Mouse (Mus musculus) lung, embryonic 14.5 days (tissue): ENCODE results near the gene Rbm45. TPM values are rescaled to one million over a fixed set of nuclear protein-coding genes. Genes with fewer than 3 reads are reported as not detected.
A peak's percentile ranks its signal among the peaks of the same experiment; 100 is the strongest.

Experiments
- ATAC-seq: fragments of 200-750 bp; cut with Nextera tagmentation; 2 replicates; pipeline ENCODE4 v1.8.0; 2017; ENCODE audit warnings: mild to moderate bottlenecking, moderate TSS enrichment, moderate library complexity; ENCODE audit not compliant: insufficient read depth
- DNase-seq: peaks from one replicate; pipeline ENCODE4 v3.0.0-alpha.2; 2015
- H3K27ac ChIP-seq: fragments of 300-500 bp; sonication (generic); 2 replicates; pipeline ENCODE4 v1.5.1; 2014; ENCODE audit warnings: low read depth, mild to moderate bottlenecking, moderate library complexity
- H3K27me3 ChIP-seq: fragments of 300-500 bp; sonication (generic); 2 replicates; pipeline ENCODE4 v1.6.1; 2014; ENCODE audit warnings: low read length, control low read depth; ENCODE audit not compliant: insufficient read depth
- H3K36me3 ChIP-seq: fragments of 300-500 bp; sonication (generic); 2 replicates; pipeline ENCODE4 v1.6.1; 2014; ENCODE audit warnings: control low read depth; ENCODE audit not compliant: insufficient read depth
- H3K4me1 ChIP-seq: fragments of 300-500 bp; sonication (generic); 2 replicates; pipeline ENCODE4 v1.6.1; 2014; ENCODE audit warnings: antibody characterized with exemption, control low read depth; ENCODE audit not compliant: insufficient read depth
- H3K4me2 ChIP-seq: fragments of 300-500 bp; sonication (generic); 2 replicates; pipeline ENCODE4 v1.6.1; 2014; ENCODE audit warnings: mild to moderate bottlenecking
- H3K4me3 ChIP-seq: fragments of 300-500 bp; sonication (generic); 2 replicates; pipeline ENCODE4 v1.5.1; 2014; ENCODE audit warnings: low read depth, low read length
- H3K9ac ChIP-seq: fragments of 300-500 bp; sonication (generic); 2 replicates; pipeline ENCODE4 v1.6.1; 2014
- H3K9me3 ChIP-seq: fragments of 300-500 bp; sonication (generic); 2 replicates; pipeline ENCODE4 v1.6.1; 2016; ENCODE audit warnings: low read depth, low read length, control low read depth
- CTCF ChIP-seq: IDR thresholded peaks from 2 replicates; pipeline ENCODE4 v1.5.1; 2016; ENCODE audit warnings: antibody characterized with exemption, low read depth
- WGBS: fragments of 180-500 bp; shearing (Covaris S2); extraction: QIAGEN DNeasy Blood & Tissue Kit; methylation state at CpG from one replicate; pipeline ENCODE4 v1.1.7; 2014; 5-methylcytosine and 5-hydroxymethylcytosine counted together
- polyA plus RNA-seq: library from polyadenylated mRNA; unstranded; fragments of >200 nt; fragmentation: Nextera tagmentation; extraction: Ambion mirVana; gene quantifications from 2 replicates; pipeline ENCODE4 v1.2.1, GENCODE M21; 2014

The Rbm45 gene
- polyA plus RNA-seq, 1 experiment from 2014 or later: 15.1 TPM

DNA sequence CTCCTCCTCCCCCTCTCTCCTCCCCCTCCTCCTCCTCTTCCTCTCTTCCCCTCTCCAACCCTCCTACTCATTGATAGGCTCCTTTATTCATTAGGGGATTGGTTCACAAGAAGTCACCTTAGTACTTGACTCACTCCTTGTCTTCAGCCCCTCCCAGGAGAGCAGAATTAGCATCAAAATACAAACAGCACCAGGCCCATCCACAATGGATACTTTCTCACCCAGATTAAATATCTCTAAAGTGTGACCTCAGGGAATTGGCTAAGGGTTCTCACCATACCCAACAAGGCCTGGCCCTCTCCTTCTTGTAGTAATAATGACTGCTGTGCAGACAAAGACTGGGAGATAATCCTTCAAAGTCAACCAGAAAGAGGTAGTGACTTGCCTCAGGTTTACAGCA, 30.4 kb downstream of the Rbm45 start:
- TF ChIP-seq CTCF: no peak
- Histone ChIP-seq H3K27me3 (no peaks in the 10 kb centered on the region), H3K9ac (no peak overlapping the region), H3K4me1 (no peaks in the 10 kb centered on the region), H3K4me3 (no peak overlapping the region), H3K4me2 (no peak overlapping the region), H3K36me3 (no peaks in the 10 kb centered on the region), H3K9me3 (no peaks in the 10 kb centered on the region), H3K27ac (no peak overlapping the region)
- ATAC-seq (no peak), DNase-seq (no peak)

GRCm38 (mm10) chr2:76405596-76406150, 35.9 kb downstream of the Rbm45 start:
- Histone ChIP-seq H3K4me3 (peak overlapping the region; percentile 94), H3K27me3 (no peaks in the 10 kb centered on the region), H3K27ac (peak overlapping the region; percentile 82), H3K9me3 (no peaks in the 10 kb centered on the region), H3K4me2 (peak overlapping the region; percentile 78), H3K9ac (peak overlapping the region; percentile 75), H3K36me3 (no peaks in the 10 kb centered on the region), H3K4me1 (no peaks in the 10 kb centered on the region)
- under 1% methylated on average over 15 of the region's 15 CpGs for WGBS
- TF ChIP-seq CTCF: no peak
- ATAC-seq (peak; percentile 66), DNase-seq (peak; percentile 76)

- DNase-seq (peak; percentile 92), ATAC-seq (peak; percentile 95)
- peak within 1 kb of the TSS; percentile 75 for H3K9ac ChIP-seq
- TF ChIP-seq CTCF: 0 out of 2 replicates have a peak, but pooled peaks have one; percentile 27
- no peaks in the 10 kb centered on the region for H3K36me3 ChIP-seq
- H3K9me3 ChIP-seq: no peaks in the 10 kb centered on the region
- peak within 1 kb of the TSS; percentile 78 for H3K4me2 ChIP-seq
- H3K27ac ChIP-seq: peak within 1 kb of the TSS; percentile 82
- peak within 1 kb of the TSS; percentile 94 for H3K4me3 ChIP-seq
- no peaks in the 10 kb centered on the region for H3K27me3 ChIP-seq
- under 1% methylated on average over 62 of the region's 89 CpGs for WGBS
- H3K4me1 ChIP-seq: no peaks in the 10 kb centered on the region
Observed at GRCm38 (mm10) chr2:76406151-76406936, 36.6 kb downstream of the Rbm45 start, which contains the start of gene Osbpl6. Gene Osbpl6 (plus strand): TSS chr2:76406508.

DNA sequence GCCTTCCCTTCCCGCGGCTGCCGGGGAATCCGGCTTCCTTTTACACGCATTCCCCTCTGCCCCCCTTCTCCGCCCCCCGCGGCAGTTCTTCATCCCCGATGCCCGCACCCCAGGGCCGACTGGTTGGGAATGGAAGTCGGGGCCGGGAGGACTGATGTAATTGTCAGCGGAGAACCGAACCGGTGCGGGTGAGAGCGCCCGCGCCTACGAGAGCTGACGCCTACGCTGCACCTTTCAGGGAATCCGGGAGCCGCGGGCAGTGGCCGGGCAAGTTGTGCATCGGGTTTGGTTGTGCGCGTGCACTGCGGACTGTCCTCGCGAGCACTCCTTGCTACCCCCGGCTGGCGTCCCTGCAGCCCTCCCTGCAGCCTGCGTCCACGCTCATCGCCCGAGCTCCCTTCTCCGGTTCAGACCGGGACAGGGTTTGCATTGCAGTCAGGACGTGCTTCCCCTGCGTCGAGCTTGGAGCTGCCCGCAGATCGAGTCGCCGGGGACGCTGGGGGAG, 37.2 kb downstream of the Rbm45 start:
- H3K36me3 ChIP-seq: no peaks in the 10 kb centered on the region
- H3K9me3 ChIP-seq: no peaks in the 10 kb centered on the region
- peak overlapping the region; percentile 94 for H3K4me3 ChIP-seq
- TF ChIP-seq CTCF: 0 out of 2 replicates have a peak, but pooled peaks have one; percentile 1
- ATAC-seq (peak; percentile 59), DNase-seq (peak; percentile 78)
- peak overlapping the region; percentile 78 for H3K4me2 ChIP-seq
- under 1% methylated on average over 44 of the region's 49 CpGs for WGBS
- peak overlapping the region; percentile 75 for H3K9ac ChIP-seq
- H3K4me1 ChIP-seq: no peaks in the 10 kb centered on the region
- H3K27me3 ChIP-seq: no peaks in the 10 kb centered on the region
- H3K27ac ChIP-seq: peak overlapping the region; percentile 78

GRCm38 (mm10) chr2:76409526-76409925, 39.7 kb downstream of the Rbm45 start:
- Histone ChIP-seq H3K9me3 (no peaks in the 10 kb centered on the region), H3K27me3 (no peaks in the 10 kb centered on the region), H3K9ac (no peak overlapping the region), H3K4me3 (no peak overlapping the region), H3K27ac (no peak overlapping the region), H3K4me1 (no peaks in the 10 kb centered on the region), H3K36me3 (no peaks in the 10 kb centered on the region), H3K4me2 (no peak overlapping the region)
- no peak for DNase-seq
- 64% methylated on average over 1 of the region's 1 CpGs for WGBS
- TF ChIP-seq CTCF: no peak
- ATAC-seq: no peak

DNA sequence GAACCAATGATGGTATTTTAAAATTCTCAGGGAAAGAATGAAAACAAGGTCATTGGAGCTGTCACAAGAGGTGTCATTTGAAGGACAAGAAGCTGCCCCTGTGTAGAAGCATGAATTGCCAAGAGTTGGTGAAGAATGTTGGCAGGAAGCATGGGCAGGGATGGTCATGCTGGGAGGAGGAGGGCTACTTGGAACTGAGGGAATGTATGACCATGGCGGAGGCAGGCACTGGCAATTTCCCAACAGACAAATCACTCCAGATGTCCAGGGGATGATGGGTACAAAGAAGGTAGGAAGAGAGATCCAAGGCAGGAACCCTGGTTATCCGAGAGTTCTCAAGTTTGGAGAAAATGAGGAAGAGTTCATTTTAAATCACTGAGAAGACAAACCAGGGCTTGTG, 40.2 kb downstream of the Rbm45 start:
- Histone ChIP-seq H3K9ac (no peak overlapping the region), H3K36me3 (no peaks in the 10 kb centered on the region), H3K27ac (no peak overlapping the region), H3K4me1 (no peaks in the 10 kb centered on the region), H3K4me3 (no peak overlapping the region), H3K4me2 (no peak overlapping the region), H3K9me3 (no peaks in the 10 kb centered on the region), H3K27me3 (no peaks in the 10 kb centered on the region)
- DNase-seq (no peak), ATAC-seq (no peak)
- WGBS: 92% methylated on average over 2 of the region's 2 CpGs
- TF ChIP-seq CTCF: no peak

- ATAC-seq (no peak), DNase-seq (no peak)
- Histone ChIP-seq H3K36me3 (no peaks in the 10 kb centered on the region), H3K9ac (no peak overlapping the region), H3K27ac (no peak overlapping the region), H3K4me2 (no peak overlapping the region), H3K4me1 (no peaks in the 10 kb centered on the region), H3K4me3 (no peak overlapping the region), H3K9me3 (no peaks in the 10 kb centered on the region), H3K27me3 (no peaks in the 10 kb centered on the region)
- WGBS: 79% methylated on average over 2 of the region's 2 CpGs
- TF ChIP-seq CTCF: no peak
Observed at GRCm38 (mm10) chr2:76412924-76413323, 43.1 kb downstream of the Rbm45 start.
